Mouse (Mus musculus): ENCODE results near the gene Gm8871.
"Not testable (repeated sequence)": the region's sequence is repeated elsewhere in the genome, so short reads cannot be mapped to it uniquely, and the experiment has no call there.

The Gm8871 gene

DNA sequence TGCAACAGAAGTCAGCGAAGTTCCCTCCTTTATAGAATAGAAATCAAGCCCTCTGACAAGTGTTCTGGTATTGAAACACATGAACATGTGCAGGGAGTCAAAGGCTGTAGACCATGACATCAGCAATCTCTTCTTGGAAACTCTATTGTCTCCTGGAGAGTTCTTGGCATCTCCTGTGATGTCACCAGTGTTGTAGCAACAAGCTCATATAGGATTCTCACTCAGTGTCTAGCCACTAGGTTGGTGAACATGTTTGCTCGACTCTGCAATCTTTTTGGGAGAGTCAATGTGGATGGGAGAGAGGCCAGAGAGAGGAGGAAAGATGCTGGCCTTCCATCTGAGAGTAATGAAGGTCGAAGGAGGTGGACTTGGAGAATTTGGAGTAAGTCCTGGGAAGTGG, at the start of gene Gm8871, which contains the start of gene Gm8857:
Gm8871 (plus strand) TSS at position 301 of the 400 bp plus-strand sequence.
Gm8857 (plus strand) TSS at position 303 of the 400 bp plus-strand sequence.
- not testable (repeated sequence) for DNase-seq (ENCODE audit: low spot score in 2 of 2)

DNA sequence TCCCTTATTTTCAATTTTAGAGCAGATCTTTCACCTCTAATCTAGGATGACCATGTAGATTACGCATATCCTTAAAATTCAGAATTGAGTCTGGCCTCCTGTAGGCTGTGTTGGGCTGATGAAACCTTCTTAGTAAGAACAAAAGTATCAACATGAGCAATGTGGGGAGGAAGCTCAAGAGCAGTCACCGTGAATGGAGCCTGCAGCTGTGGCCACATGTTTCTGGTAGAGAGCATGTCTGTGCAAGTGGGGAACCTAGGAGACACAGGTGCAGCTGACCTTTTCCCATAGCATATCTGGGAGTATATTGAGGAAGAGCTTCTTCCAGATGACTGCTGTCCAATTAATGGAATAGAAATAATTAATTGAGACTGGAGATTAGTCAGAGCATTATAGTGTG, 5.9 kb downstream of the Gm8871 start:
- DNase-seq (ENCODE audit: low spot score in 2 of 2): not testable (repeated sequence)

DNA sequence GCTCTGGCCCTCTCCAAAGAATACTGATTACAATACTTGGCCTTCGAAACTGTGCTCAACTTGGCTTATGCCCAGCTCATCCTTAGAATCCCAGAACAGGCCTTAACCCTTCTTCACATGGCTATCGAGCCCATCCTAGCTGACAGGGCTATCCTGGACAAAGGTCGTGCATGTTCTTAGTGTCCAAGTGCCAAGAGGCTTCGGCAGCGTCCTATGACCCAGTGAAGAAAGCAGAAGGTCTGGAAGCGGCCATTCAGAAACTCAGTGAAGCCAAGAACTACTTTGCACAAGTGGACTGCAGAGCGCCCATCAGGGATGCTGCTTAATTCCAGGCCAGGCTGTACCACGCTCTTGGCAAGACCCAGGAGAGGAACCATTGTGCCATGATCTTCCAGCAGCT, 10.5 kb downstream of the Gm8871 start:
- DNase-seq (ENCODE audit: low spot score in 2 of 2): not testable (repeated sequence)
